Mouse (Mus musculus) liver, adult 2 months (tissue): ENCODE results near the gene Htr1b. TPM values are rescaled to one million over a fixed set of nuclear protein-coding genes. Genes with fewer than 3 reads are reported as not detected.
A peak's percentile ranks its signal among the peaks of the same experiment; 100 is the strongest.

Source experiments
- DNase-seq: peaks from one replicate; pipeline ENCODE4 v3.0.0-alpha.2; 2011; ENCODE audit warnings: low read depth, low spot score; ENCODE audit errors: extremely low read depth
- H3K27ac ChIP-seq: fragments of 200-500 bp; replicated peaks from 2 replicates; pipeline ENCODE4 v1.5.1; 2012; ENCODE audit warnings: low read depth, mild to moderate bottlenecking, control low read depth, inconsistent platforms, low read length; ENCODE audit not compliant: insufficient read depth
- H3K27me3 ChIP-seq: fragments of 200-500 bp; 2 replicates; pipeline ENCODE4 v1.6.1; 2012; ENCODE audit warnings: mild to moderate bottlenecking, moderate library complexity, low read length, inconsistent platforms; ENCODE audit not compliant: control insufficient read depth, insufficient read depth
- H3K36me3 ChIP-seq: fragments of 200-500 bp; 2 replicates; pipeline ENCODE4 v1.6.1; 2012; ENCODE audit warnings: low read length, inconsistent platforms; ENCODE audit not compliant: control insufficient read depth, insufficient read depth
- H3K4me1 ChIP-seq: fragments of 200-500 bp; 2 replicates; pipeline ENCODE4 v1.6.1; 2011; ENCODE audit warnings: low read length; ENCODE audit not compliant: control insufficient read depth, insufficient read depth
- H3K4me3 ChIP-seq: fragments of 200-500 bp; 2 replicates; pipeline ENCODE4 v1.5.1; 2011; ENCODE audit warnings: low read depth, mild to moderate bottlenecking, control low read depth, low read length, moderate library complexity; ENCODE audit not compliant: insufficient read depth
- H3K79me2 ChIP-seq: fragments of 200-500 bp; 2 replicates; pipeline ENCODE4 v1.6.1; 2012; ENCODE audit warnings: inconsistent platforms, mild to moderate bottlenecking, low read length, moderate library complexity; ENCODE audit not compliant: control insufficient read depth, insufficient read depth
- H3K9ac ChIP-seq: fragments of 200-500 bp; 2 replicates; pipeline ENCODE4 v1.6.1; 2012; ENCODE audit warnings: low read depth, mild to moderate bottlenecking, control low read depth, inconsistent platforms, low read length
- CTCF ChIP-seq: fragments of 200-500 bp; IDR thresholded peaks from 2 replicates; pipeline ENCODE4 v1.5.1; 2011; ENCODE audit warnings: low read depth, low read length, control low read depth
- POLR2A ChIP-seq: fragments of 200-500 bp; IDR thresholded peaks from 2 replicates; pipeline ENCODE4 v1.6.1; 2011; ENCODE audit warnings: low read length, control low read depth; ENCODE audit not compliant: insufficient read depth; ENCODE audit errors: extremely low read depth
- WGBS: fragments of 180-500 bp; shearing (Covaris S2); methylation state at CpG from one replicate; pipeline ENCODE4 v1.1.7; 2018; 5-methylcytosine and 5-hydroxymethylcytosine counted together
- polyA plus RNA-seq: library from polyadenylated mRNA; depleted of rRNA; stranded (reverse); fragments of >200 nt; gene quantifications from 2 replicates; pipeline ENCODE4 v1.2.3, GENCODE M21; 2012; rRNA removed
- total RNA-seq: library from RNA; depleted of rRNA; stranded (reverse); fragments of >200 nt; gene quantifications from 2 replicates; pipeline ENCODE4 v1.2.3, GENCODE M21; 2014; rRNA removed

Gene Htr1b
- total RNA-seq (not detected in 2 replicates), polyA plus RNA-seq (0.14 TPM in 1 of 2 replicates, not detected in the other)

- no peak within 1 kb of the TSS for H3K4me3 ChIP-seq
- no peaks in the 10 kb centered on the region for H3K4me1 ChIP-seq
- no peaks in the 10 kb centered on the region for H3K79me2 ChIP-seq
- H3K27ac ChIP-seq, result no peak within 1 kb of the TSS
- peaks cover 16% of the 10 kb centered on the region; the same call in 1 of the 2 replicates for H3K27me3 ChIP-seq
- H3K9ac ChIP-seq, result no peak within 1 kb of the TSS
- H3K36me3 ChIP-seq, result no peaks in the 10 kb centered on the region
- TF ChIP-seq CTCF (no peak), POLR2A (no peak)
- WGBS, result under 1% methylated on average over 24 of the region's 26 CpGs
- no peak for DNase-seq
Measured at GRCm38 (mm10) chr9:81633437-81633973, at the start of gene Htr1b. Gene Htr1b, minus strand, starts transcription at chr9:81633828.

DNA sequence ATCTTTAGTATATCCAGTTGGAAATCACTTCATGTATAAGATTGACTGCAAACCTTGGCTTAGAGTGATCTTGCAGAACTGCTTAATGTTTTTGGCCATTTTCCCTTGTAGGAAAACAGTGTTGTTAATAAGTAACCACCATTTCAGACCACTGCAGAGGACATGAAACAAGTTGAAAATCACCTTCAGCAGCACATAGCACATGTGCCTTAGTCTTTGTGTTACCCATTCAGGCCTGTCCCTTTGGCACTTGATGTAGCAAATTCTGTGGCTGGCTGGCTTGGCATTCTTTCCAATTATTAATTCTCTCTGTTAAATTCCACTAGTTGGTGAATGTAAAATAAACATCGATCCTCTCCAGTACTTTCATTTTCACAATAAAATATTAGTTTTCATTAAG lies 43.1 kb upstream of the Htr1b start:
- peak; percentile 1 for DNase-seq
- H3K36me3 ChIP-seq, result no peaks in the 10 kb centered on the region
- no peaks in the 10 kb centered on the region for H3K79me2 ChIP-seq
- H3K9ac ChIP-seq, result no peak overlapping the region
- 88% methylated on average over 1 of the region's 1 CpGs for WGBS
- H3K4me1 ChIP-seq, result no peaks in the 10 kb centered on the region
- no peak overlapping the region for H3K4me3 ChIP-seq
- TF ChIP-seq POLR2A, result no peak
- no peak for TF ChIP-seq CTCF
- no peaks in the 10 kb centered on the region for H3K27me3 ChIP-seq
- no peak overlapping the region for H3K27ac ChIP-seq

DNA sequence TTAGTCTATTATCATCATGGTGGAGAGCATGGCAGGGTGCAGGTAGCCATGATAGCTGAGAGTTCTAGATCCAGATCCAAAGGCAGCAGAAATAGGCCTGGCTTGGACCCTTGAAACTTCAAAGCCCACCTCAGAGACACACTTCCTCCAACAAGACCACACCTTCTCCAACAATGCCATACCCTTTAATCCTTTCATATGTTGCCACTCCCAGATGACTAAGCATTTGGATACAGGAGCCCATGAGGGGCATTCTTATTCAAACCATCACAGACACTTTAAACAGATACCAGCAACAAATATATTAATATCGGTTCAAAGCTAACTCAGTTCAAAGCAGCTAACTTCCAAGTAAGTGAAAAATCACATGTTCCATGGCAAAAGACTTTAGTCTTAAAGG lies 3.9 kb upstream of the Htr1b start:
- no peak overlapping the region for H3K4me3 ChIP-seq
- no peaks in the 10 kb centered on the region for H3K4me1 ChIP-seq
- 87% methylated on average over 1 of the region's 1 CpGs for WGBS

DNA sequence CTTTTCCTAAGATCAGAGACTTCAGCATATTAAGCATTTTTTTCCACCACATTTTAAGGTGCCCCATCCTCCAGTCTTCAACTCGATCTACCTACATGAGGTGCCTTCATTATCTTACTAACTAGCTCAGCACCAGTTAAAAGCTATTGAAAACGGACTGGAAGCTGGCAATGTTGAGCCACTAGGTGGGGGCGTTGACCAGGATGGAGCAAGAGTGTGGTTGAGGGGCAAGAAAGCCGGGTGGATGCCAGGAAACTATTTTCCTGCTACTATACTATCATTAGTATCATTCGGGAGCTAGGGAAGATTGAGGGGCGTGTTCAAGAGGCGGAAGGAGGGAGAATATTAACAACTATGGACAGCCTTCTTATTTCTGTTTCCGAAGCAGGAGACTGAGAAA lies 1.5 kb upstream of the Htr1b start:
- Histone ChIP-seq H3K36me3 (no peaks in the 10 kb centered on the region), H3K9ac (no peak overlapping the region), H3K27me3 (peaks cover 16% of the 10 kb centered on the region; the same call in 1 of the 2 replicates), H3K4me3 (no peak overlapping the region), H3K79me2 (no peaks in the 10 kb centered on the region), H3K27ac (no peak overlapping the region), H3K4me1 (no peaks in the 10 kb centered on the region)
- 13% methylated on average over 8 of the region's 8 CpGs for WGBS
- TF ChIP-seq POLR2A, result no peak
- no peak for TF ChIP-seq CTCF
- no peak for DNase-seq

More for the DNA sequence above, 3.9 kb upstream of the Htr1b start:
- Histone ChIP-seq H3K79me2 (no peaks in the 10 kb centered on the region), H3K9ac (no peak overlapping the region), H3K36me3 (no peaks in the 10 kb centered on the region), H3K27me3 (peaks cover 5% of the 10 kb centered on the region; the same call in 1 of the 2 replicates), H3K27ac (no peak overlapping the region)
- DNase-seq, result no peak
- TF ChIP-seq POLR2A, result no peak
- TF ChIP-seq CTCF, result no peak

DNA sequence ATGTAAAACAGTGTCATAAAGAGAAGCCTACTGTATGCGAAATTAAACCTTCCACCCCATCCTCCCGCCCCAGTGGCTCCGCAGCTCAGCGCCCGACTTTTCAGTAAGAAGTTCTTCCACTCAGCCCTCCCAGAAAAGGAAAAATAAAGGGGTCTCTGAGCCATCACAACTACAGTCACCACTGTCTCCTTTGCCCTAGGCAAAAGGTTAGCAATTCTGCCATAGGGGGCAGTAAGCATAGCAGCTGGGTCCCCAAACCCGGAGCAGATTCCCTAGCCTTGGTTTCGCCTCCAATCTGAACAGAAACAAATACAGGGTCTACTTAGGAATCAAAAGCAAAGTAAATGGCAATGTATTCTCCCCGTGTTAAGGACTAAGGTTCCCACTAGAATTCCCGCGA lies 535 bp upstream of the Htr1b start:
- Histone ChIP-seq H3K27me3 (peaks cover 16% of the 10 kb centered on the region; the same call in 1 of the 2 replicates), H3K36me3 (no peaks in the 10 kb centered on the region), H3K4me1 (no peaks in the 10 kb centered on the region), H3K79me2 (no peaks in the 10 kb centered on the region), H3K27ac (no peak overlapping the region), H3K9ac (no peak overlapping the region), H3K4me3 (no peak overlapping the region)
- 4% methylated on average over 10 of the region's 10 CpGs for WGBS
- TF ChIP-seq POLR2A (no peak), CTCF (no peak)
- no peak for DNase-seq

DNA sequence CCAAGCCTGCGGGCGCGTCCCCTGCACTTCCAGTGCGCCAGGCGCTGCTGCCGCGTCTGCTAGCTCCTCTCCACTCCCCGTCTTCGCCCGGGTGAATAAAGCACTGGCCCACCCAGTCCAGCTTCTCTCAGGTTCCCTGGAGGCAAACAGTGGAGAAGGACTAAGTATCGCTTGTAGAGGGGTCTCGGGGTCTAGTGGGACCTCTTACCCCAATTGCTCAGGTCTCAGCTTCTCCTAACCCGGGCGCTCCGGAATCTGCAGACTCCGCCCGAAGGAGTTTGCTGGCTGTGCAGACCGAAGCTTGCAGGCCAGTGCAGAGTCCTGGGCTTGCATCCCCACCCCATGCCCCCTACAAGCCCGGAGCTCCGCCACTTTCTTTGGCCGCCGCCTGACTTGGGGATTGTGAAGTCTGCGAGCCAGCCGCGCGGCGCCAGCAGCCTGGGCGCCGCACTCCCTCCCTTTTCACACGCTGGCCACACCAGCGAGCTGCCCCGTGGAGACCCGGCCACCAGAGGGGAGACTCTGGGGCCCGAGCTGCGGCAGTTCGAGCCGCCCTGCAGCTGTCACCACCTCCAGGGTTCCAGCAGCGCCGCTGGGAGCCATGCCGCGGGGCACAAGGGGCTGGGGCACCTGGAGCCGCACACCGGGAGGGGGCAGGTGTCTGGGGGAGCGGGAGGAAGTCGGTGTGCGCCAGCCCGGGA lies 742 bp downstream of the Htr1b start:
- Histone ChIP-seq H3K9ac (no peak overlapping the region), H3K27me3 (peaks cover 16% of the 10 kb centered on the region; the same call in 1 of the 2 replicates), H3K36me3 (no peaks in the 10 kb centered on the region), H3K27ac (no peak overlapping the region), H3K79me2 (no peaks in the 10 kb centered on the region), H3K4me1 (no peaks in the 10 kb centered on the region), H3K4me3 (no peak overlapping the region)
- TF ChIP-seq POLR2A, result no peak
- TF ChIP-seq CTCF, result no peak
- no peak for DNase-seq
- 2% methylated on average over 46 of the region's 47 CpGs for WGBS
